29 mouse cellular contexts compared by ENCODE assay signal in the genomic region with DNA sequence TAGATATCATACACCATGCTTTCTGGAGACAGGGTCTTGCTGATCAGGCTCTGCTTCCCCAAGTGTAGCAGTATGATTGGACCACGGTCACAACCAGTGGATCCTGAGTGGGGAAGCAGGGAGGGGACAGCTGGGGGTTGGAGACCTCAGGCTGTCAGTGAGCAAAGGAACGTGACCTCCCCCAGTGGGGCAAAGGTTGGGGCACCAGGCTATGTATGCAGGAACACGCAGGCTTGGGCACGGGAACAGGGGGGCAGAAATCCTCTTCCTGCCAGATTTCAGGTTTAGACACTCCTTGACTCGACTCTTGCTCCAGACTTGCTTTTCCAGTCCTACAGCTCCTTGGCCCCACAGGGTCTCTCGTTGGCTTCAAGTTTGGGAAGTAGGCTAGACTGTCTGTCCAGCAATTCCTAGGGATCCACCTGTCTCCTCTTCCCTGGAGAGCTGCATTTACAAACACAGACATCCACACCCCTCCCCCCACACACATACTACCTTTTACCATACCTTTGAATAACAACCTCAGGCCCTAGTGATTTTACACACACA. TPM values are rescaled to one million over a fixed set of nuclear protein-coding genes. Genes with fewer than 3 reads are reported as not detected.
DNase-seq lines count a peak whose midpoint lies in the region; ATAC-seq and TF ChIP-seq lines count a peak whose summit lies in the region.
"Had no signal": no experiment of that assay in that cellular context is flagged by ENCODE, and none has a peak within 500 bp of the region (broad histone marks: within the 10 kb centered on the region; RNA-seq: fewer than 3 reads in every experiment).

No protein-coding gene starts in this region.

- no peak overlapping the region for H3K27ac ChIP-seq in liver, postnatal 0 days (ENCODE audit: low read depth)
- H3K27ac ChIP-seq in liver, embryonic 12.5 days = no peak overlapping the region
- H3K27ac ChIP-seq in embryonic facial prominence, embryonic 15.5 days (replicated peaks) = peak overlapping the region; percentile 66
- peak overlapping the region; percentile 63 for H3K27ac ChIP-seq in limb, embryonic 15.5 days
- no peak overlapping the region for H3K27ac ChIP-seq in gastrocnemius, adult 2 months
- H3K27ac ChIP-seq: forebrain, embryonic 10.5 days; forebrain, embryonic 13.5 days; heart, embryonic 10.5 days; heart, embryonic 13.5 days; hindbrain, embryonic 14.5 days; hindbrain, postnatal 0 days had no signal

- TF ChIP-seq EP300 in liver, postnatal 0 days (IDR thresholded peaks at IDR 0.05; ENCODE audit: low read depth) = no peak

- WGBS in liver, postnatal 0 days (ENCODE audit: insufficient replicate concordance) = 58% methylated on average over 6 of the region's 6 CpGs
- WGBS in liver, embryonic 12.5 days (ENCODE audit: insufficient replicate concordance) = 68% methylated on average over 6 of the region's 6 CpGs
- 70% methylated on average over 6 of the region's 6 CpGs for WGBS in embryonic facial prominence, embryonic 15.5 days
- WGBS in limb, embryonic 15.5 days = 80% methylated on average over 6 of the region's 6 CpGs

- ATAC-seq in liver, postnatal 0 days = peak; percentile 65; the same call in 1 of the 2 replicates
- no peak for ATAC-seq in liver, embryonic 12.5 days
- no peak for ATAC-seq in embryonic facial prominence, embryonic 15.5 days (ENCODE audit: insufficient number of reproducible peaks, low FRiP score, low TSS enrichment, low read depth)
- ATAC-seq in limb, embryonic 15.5 days (ENCODE audit: insufficient number of reproducible peaks, low FRiP score, low TSS enrichment, low read depth) = no peak
- ATAC-seq: CD4-positive, CD25-positive, alpha-beta regulatory T cell, adult 4 months; forebrain, embryonic 13.5 days; forebrain, embryonic 16.5 days; hindbrain, postnatal 0 days; inflammation-experienced regulatory T-cells, adult 6 months had no signal

- no peaks in the 10 kb centered on the region for H3K9me3 ChIP-seq in liver, postnatal 0 days (ENCODE audit: low read length)
- 0 out of 2 replicates have a peak, but pooled peaks cover 5% of the 10 kb centered on the region for H3K9me3 ChIP-seq in liver, embryonic 12.5 days (replicated peaks)
- H3K9me3 ChIP-seq in embryonic facial prominence, embryonic 15.5 days (replicated peaks) = no peaks in the 10 kb centered on the region
- no peaks in the 10 kb centered on the region for H3K9me3 ChIP-seq in limb, embryonic 15.5 days
- H3K9me3 ChIP-seq: forebrain, embryonic 13.5 days; heart, embryonic 10.5 days; heart, embryonic 13.5 days had no signal

- H3K4me3 ChIP-seq in liver, postnatal 0 days (ENCODE audit: low read depth, low read length) = no peak overlapping the region
- H3K4me3 ChIP-seq in liver, embryonic 12.5 days = no peak overlapping the region
- H3K4me3 ChIP-seq in embryonic facial prominence, embryonic 15.5 days (replicated peaks) = no peak overlapping the region
- H3K4me3 ChIP-seq in limb, embryonic 15.5 days = no peak overlapping the region
- no peak overlapping the region for H3K4me3 ChIP-seq in gastrocnemius, adult 2 months
- H3K4me3 ChIP-seq: erythroblast, embryonic 14.5 days; forebrain, embryonic 10.5 days; forebrain, embryonic 13.5 days; heart, embryonic 10.5 days; heart, embryonic 13.5 days had no signal

- H3K4me2 ChIP-seq in liver, postnatal 0 days (ENCODE audit: low read depth, low read length) = no peak overlapping the region
- H3K4me2 ChIP-seq in liver, embryonic 12.5 days = no peak overlapping the region
- no peak overlapping the region for H3K4me2 ChIP-seq in embryonic facial prominence, embryonic 15.5 days (replicated peaks)
- no peak overlapping the region for H3K4me2 ChIP-seq in limb, embryonic 15.5 days
- H3K4me2 ChIP-seq: forebrain, embryonic 13.5 days; heart, embryonic 13.5 days; hindbrain, embryonic 14.5 days had no signal

- no peak for DNase-seq in liver, postnatal 0 days
- peak; percentile 67 for DNase-seq in fat pad, adult 2 months (ENCODE audit: extremely low read depth, low read depth, low spot score)
- DNase-seq in frontal cortex, postnatal 10 days (ENCODE audit: low spot score in 2 of 2) = no peak
- no peak for DNase-seq in layer of hippocampus, postnatal 14 days (ENCODE audit: low spot score in 2 of 2)
- DNase-seq in gastrocnemius, adult 2 months = no peak
- DNase-seq: adrenal gland, adult 2 months; adrenal gland, postnatal 14 days; cerebellum, adult 11 months; cerebellum, adult 2 months; cerebellum, postnatal 10 days; cerebellum, postnatal 36 days; embryo, embryonic 11 days; gastrocnemius, postnatal 25 days; heart, adult 18-20 months; heart, postnatal 14 days; heart, postnatal 4 days had no signal

- TF ChIP-seq CTCF in liver, postnatal 0 days (IDR thresholded peaks at IDR 0.05; ENCODE audit: low read depth) = no peak
- TF ChIP-seq CTCF in gastrocnemius, adult 2 months (IDR thresholded peaks at IDR 0.05) = no peak

- no peaks in the 10 kb centered on the region for H3K36me3 ChIP-seq in liver, postnatal 0 days (replicated peaks; ENCODE audit: insufficient read depth, low read length)
- H3K36me3 ChIP-seq in liver, embryonic 12.5 days = no peaks in the 10 kb centered on the region
- no peaks in the 10 kb centered on the region for H3K36me3 ChIP-seq in embryonic facial prominence, embryonic 15.5 days
- no peaks in the 10 kb centered on the region for H3K36me3 ChIP-seq in limb, embryonic 15.5 days
- H3K36me3 ChIP-seq: forebrain, embryonic 10.5 days; heart, embryonic 10.5 days; heart, embryonic 13.5 days had no signal

- intact Hi-C loops in gastrocnemius, adult 2 months (cut with DNase I) = no loop called here

- no peaks in the 10 kb centered on the region for H3K4me1 ChIP-seq in liver, postnatal 0 days (ENCODE audit: insufficient read depth)
- H3K4me1 ChIP-seq in liver, embryonic 12.5 days = peaks cover 8% of the 10 kb centered on the region
- H3K4me1 ChIP-seq in embryonic facial prominence, embryonic 15.5 days = no peaks in the 10 kb centered on the region
- no peaks in the 10 kb centered on the region for H3K4me1 ChIP-seq in limb, embryonic 15.5 days
- H3K4me1 ChIP-seq: forebrain, embryonic 10.5 days; forebrain, embryonic 13.5 days; heart, embryonic 10.5 days; heart, embryonic 13.5 days had no signal

- no peaks in the 10 kb centered on the region for H3K27me3 ChIP-seq in liver, postnatal 0 days (ENCODE audit: insufficient read depth, low read length)
- H3K27me3 ChIP-seq in liver, embryonic 12.5 days (replicated peaks) = no peaks in the 10 kb centered on the region
- no peaks in the 10 kb centered on the region for H3K27me3 ChIP-seq in embryonic facial prominence, embryonic 15.5 days
- no peaks in the 10 kb centered on the region for H3K27me3 ChIP-seq in limb, embryonic 15.5 days
- H3K27me3 ChIP-seq: forebrain, embryonic 13.5 days; heart, embryonic 13.5 days had no signal

- peak overlapping the region; percentile 21; the same call in 1 of the 2 replicates for H3K9ac ChIP-seq in liver, postnatal 0 days (replicated peaks)
- H3K9ac ChIP-seq in liver, embryonic 12.5 days = no peak overlapping the region
- H3K9ac ChIP-seq in embryonic facial prominence, embryonic 15.5 days = no peak overlapping the region
- H3K9ac ChIP-seq in limb, embryonic 15.5 days = no peak overlapping the region
- H3K9ac ChIP-seq: forebrain, embryonic 13.5 days; heart, embryonic 13.5 days; hindbrain, embryonic 14.5 days had no signal

RNA-seq across cellular contexts. Expression of a gene that starts 8.0 kb away (rescaled TPM):
- polyA plus RNA-seq in liver, postnatal 0 days (2015; fragmentation: Nextera tagmentation; extraction: Ambion mirVana) = 13.6 and 14.2 TPM in 2 replicates
- polyA plus RNA-seq in liver, embryonic 12.5 days (2016; fragmentation: Nextera tagmentation; extraction: Ambion mirVana) = 2.6 and 3.1 TPM in 2 replicates
- polyA plus RNA-seq in embryonic facial prominence, embryonic 15.5 days (2015; fragmentation: Nextera tagmentation; extraction: Ambion mirVana) = 5.1 and 6.9 TPM in 2 replicates
- polyA plus RNA-seq in limb, embryonic 15.5 days (2015; fragmentation: Nextera tagmentation; extraction: Ambion mirVana) = 3.5 and 3.6 TPM in 2 replicates
- total RNA-seq in layer of hippocampus, postnatal 14 days (2021) = under 1 TPM; 0.51 to 0.64 TPM
- total RNA-seq in gastrocnemius, adult 2 months (2021) = 1 to 10 TPM in 1 of 2 experiments, under 1 TPM in 1; 0.74 to 1.3 TPM

RNA-seq across cellular contexts. Expression of a gene that starts 8.0 kb away (rescaled TPM):
- 34.6 and 38.0 TPM in 2 replicates for polyA plus RNA-seq in liver, postnatal 0 days (2015; fragmentation: Nextera tagmentation; extraction: Ambion mirVana)
- polyA plus RNA-seq in liver, embryonic 12.5 days (2016; fragmentation: Nextera tagmentation; extraction: Ambion mirVana) = 42.8 and 44.0 TPM in 2 replicates
- polyA plus RNA-seq in embryonic facial prominence, embryonic 15.5 days (2015; fragmentation: Nextera tagmentation; extraction: Ambion mirVana) = 113 and 123 TPM in 2 replicates
- 123 and 132 TPM in 2 replicates for polyA plus RNA-seq in limb, embryonic 15.5 days (2015; fragmentation: Nextera tagmentation; extraction: Ambion mirVana)
- 10 to 100 TPM; 13.7 to 15.0 TPM for total RNA-seq in layer of hippocampus, postnatal 14 days (2021)
- total RNA-seq in gastrocnemius, adult 2 months (2021) = 10 to 100 TPM; 28.9 to 35.8 TPM

RNA-seq across cellular contexts. Expression of a gene that starts 28.7 kb away (rescaled TPM):
- polyA plus RNA-seq in liver, postnatal 0 days (2015; fragmentation: Nextera tagmentation; extraction: Ambion mirVana) = 8.6 TPM in 2 replicates
- 39.0 and 41.0 TPM in 2 replicates for polyA plus RNA-seq in liver, embryonic 12.5 days (2016; fragmentation: Nextera tagmentation; extraction: Ambion mirVana)
- polyA plus RNA-seq in embryonic facial prominence, embryonic 15.5 days (2015; fragmentation: Nextera tagmentation; extraction: Ambion mirVana) = 56.5 and 61.5 TPM in 2 replicates
- 47.3 and 53.2 TPM in 2 replicates for polyA plus RNA-seq in limb, embryonic 15.5 days (2015; fragmentation: Nextera tagmentation; extraction: Ambion mirVana)
- total RNA-seq in layer of hippocampus, postnatal 14 days (2021) = 10 to 100 TPM; 66.5 to 68.8 TPM
- total RNA-seq in gastrocnemius, adult 2 months (2021) = 10 to 100 TPM; 54.6 to 57.2 TPM

Comparison
In these comparisons a context has a peak if more than half of its experiments do, and no peak if none do; other contexts are left out.
1. H3K27ac ChIP-seq: peak in embryonic facial prominence, embryonic 15.5 days (single experiment) and limb, embryonic 15.5 days (single experiment); none in liver, postnatal 0 days (single experiment), liver, embryonic 12.5 days (single experiment) and gastrocnemius, adult 2 months (single experiment).